Mouse (Mus musculus) spleen, embryonic (tissue): ENCODE data around the gene Bloc1s6.

Experiments
- CTCF ChIA-PET: fragments of 350-600 bp; sonication (Branson Sonifier 250); formaldehyde crosslinking; loops from one replicate; lab custom pipeline; 2022; lab: Charles Lee

The Bloc1s6 gene

GRCm38 (mm10) chr2:122737894-122738830 lies at the start of gene Bloc1s6:
Bloc1s6 (plus strand) TSS chr2:122738503.
- CTCF ChIA-PET: interaction anchor here (0.6 kb wide), 1 partner anchor 1318 kb away, joined by 7 read pairs; no protein-coding TSS in a partner anchor

GRCm38 (mm10) chr2:122697526-122697925 lies 40.8 kb upstream of the Bloc1s6 start:
- CTCF ChIA-PET: interaction anchor here (0.7 kb wide), 1 partner anchor 1262 kb away, joined by 5 read pairs; no protein-coding TSS in a partner anchor

DNA sequence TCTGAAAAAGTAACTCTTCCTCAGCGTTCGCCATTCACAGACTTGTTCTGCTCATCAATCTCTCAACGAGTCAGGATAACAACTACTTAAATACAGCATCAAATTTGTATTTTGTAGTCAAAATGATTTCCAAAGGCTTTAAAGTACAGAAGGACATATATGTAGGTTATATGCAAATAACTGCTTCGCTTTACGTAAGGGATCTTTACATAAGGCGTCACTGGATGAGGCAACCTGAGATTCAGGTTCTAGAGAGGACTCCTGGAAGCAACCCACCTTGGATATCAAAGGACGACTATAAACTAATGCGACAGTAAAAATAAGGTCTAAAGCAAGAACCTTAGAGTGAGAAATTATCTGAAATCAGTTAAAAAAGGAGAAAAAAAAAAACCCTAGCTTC lies 37.3 kb upstream of the Bloc1s6 start:
- CTCF ChIA-PET: no interaction called here

DNA sequence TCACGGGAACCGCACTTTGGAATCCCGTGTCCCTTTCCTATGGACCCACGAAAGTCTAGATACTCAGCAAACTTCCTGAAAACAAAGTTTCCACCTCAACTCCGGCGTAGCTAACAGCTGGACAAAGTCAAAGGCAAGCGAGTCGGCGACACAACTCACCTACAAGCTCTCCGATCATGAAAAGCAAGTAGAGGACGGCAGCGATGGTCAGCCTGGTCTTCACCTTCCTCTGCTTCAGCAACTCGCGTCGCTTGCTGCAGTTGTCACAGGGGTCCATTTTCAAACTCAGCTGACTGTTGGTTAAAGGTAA lies 36.5 kb upstream of the Bloc1s6 start:
- CTCF ChIA-PET: no interaction called here

GRCm38 (mm10) chr2:122702181-122703036 lies 35.9 kb upstream of the Bloc1s6 start, which contains the start of gene Slc30a4:
Slc30a4 (minus strand) TSS chr2:122702663.
- CTCF ChIA-PET: no interaction called here

DNA sequence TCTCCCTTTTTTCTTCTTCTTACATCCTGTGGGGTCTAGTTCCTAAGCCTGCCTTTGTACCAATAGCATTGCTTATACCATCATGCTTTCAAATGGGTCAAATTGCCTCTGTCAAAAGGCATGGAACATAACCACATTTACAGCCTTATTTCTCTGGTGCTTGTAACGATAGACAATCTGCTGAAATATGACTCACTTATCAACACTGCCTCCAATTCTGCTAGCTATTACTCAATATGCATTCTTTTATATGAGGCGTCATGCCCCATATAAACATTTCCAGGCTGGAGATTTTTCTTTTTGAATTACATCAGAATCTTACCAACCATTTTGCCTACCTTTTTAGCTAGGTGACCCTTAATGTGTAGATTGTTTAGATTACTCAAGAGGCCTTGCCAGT lies 33.7 kb upstream of the Bloc1s6 start:
- CTCF ChIA-PET: no interaction called here

DNA sequence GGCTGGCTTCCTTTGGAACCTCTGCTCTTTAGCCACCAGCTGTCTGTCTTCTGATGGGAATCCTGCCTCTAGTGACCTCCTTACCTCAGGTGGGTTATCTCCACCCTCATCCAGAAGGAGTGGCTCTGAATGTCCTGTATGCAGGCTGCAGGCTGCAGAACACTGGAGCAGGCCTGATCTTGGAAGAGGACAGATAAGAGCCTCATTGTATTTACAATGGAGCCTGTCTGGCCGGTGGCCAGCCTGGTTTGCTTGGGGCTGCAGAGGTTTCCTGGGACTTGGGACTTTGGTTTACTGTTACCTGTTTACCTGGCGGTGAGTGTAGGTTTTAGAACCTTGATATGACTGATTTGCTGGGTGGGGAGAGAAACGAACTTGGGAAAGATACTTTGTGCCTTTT lies 30.2 kb upstream of the Bloc1s6 start:
- CTCF ChIA-PET: no interaction called here

- CTCF ChIA-PET: interaction anchor here (0.6 to 0.9 kb wide), 3 partner anchors 81 to 429 kb away, joined by 3 to 7 read pairs (median 4); no protein-coding TSS in a partner anchor
These were observed 29.1 kb upstream of the Bloc1s6 start for GRCm38 (mm10) chr2:122709156-122709555.

- CTCF ChIA-PET: no interaction called here
These were observed 26.4 kb upstream of the Bloc1s6 start for GRCm38 (mm10) chr2:122711911-122712310.

GRCm38 (mm10) chr2:122712848-122713247 lies 25.5 kb upstream of the Bloc1s6 start:
- CTCF ChIA-PET: no interaction called here

DNA sequence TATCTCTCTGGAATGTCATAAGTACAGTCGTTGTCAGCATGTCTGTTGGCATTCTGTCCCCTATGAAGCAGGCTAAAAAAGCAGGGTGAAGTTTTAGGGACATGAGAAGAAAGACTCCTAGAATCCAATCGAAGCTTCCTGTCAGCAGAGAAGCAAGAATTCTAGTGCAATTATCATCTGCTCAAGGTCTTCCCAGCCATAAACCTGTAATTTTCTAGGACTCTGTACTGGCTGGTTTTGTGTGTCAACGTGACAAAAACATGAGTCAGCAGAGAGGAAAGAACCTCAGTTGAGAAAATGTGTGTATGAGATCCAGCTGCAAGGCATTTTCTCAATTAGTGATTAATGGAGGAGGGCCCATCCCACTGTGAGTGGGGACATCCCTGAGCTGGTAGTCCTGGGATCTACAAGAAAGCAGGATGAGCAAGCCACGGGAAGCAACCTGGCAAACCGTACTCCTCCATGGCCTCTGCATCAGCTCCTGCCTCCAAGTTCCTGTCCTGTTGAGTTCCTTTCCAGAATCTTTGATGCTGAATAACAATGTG lies 23.1 kb upstream of the Bloc1s6 start:
- CTCF ChIA-PET: no interaction called here

DNA sequence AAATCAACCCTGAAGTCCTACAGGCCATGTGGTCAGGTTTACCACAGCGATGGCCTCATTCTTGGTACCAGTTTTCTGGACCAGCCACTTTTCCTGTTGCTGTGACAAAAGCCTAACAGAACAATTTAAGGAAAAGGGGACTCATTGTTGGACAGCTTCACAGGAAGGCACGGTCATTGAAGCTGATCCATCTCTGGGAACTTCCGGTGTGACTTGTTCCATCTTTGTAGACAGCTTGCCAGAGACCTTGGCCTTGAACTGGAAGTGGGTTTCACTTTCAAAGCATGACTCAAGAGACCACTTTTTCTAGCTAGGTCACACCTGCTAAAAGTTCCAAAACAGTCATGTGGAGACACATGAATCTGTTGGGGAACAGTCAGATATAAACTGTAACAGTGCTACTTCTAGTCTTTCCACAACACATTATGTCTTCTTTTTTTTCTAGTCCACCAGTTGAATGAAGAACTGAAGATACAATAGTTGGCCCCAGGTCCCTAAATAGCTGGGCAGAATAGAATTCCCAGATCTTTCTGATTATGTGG lies 21.9 kb upstream of the Bloc1s6 start:
- CTCF ChIA-PET: no interaction called here

DNA sequence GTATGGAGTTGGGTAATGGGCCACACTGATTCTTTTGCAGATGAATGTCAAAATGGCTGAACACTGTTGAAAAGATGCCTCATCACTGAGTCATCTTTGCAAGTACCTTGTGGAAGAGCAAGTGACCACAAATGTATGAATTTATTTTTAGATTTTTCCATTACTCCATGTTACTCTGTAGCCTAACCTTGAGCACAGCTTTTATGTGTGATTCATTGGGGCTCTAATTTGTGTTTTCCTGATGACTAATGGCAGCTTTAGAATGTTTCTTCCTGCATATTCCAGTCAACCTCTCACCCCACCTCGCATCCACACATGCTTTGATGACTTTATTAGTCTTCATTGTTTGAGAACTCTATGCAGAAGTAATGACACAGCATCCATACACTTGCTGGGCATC lies 19.1 kb upstream of the Bloc1s6 start:
- CTCF ChIA-PET: no interaction called here

DNA sequence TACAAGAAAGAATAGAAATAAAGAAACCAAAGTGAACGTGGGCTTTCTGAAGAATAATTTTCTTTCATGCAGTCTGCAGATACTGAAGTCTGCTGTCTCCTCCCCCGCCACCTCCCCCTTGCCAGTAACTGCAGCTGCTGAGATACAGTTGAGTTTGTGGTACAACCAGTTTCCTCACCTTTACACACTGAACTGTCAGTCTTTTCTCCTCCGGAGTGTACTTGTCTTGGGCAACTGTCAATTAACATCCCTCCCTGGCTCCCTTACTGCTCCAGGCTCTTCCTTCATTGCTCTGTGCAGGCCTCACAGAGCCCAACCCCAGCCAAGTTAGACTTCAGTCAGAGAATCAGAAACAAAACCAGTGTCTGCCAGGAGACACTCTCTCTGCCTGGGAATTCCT lies 17.7 kb upstream of the Bloc1s6 start:
- CTCF ChIA-PET: no interaction called here

- CTCF ChIA-PET: no interaction called here
These were observed 12.7 kb upstream of the Bloc1s6 start for GRCm38 (mm10) chr2:122725604-122726003.

DNA sequence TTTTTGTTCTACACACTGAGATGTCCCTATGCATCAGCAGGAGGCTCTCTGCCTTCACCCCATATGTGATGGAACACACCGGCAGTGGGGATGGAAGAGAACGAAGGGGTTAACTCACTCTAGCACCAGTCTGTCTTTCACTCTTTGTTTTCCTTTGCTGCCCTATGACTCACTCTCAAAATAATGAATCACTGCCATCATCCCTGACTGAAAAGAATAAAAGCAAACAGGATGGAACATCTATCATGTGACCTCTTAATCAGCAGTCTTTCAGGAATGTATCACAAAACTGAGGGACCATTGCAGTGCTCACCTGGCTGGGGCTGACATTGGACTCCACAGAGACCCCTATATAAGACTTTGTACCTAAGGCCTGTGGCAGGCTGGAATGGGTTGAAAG lies 6.8 kb upstream of the Bloc1s6 start:
- CTCF ChIA-PET: no interaction called here

DNA sequence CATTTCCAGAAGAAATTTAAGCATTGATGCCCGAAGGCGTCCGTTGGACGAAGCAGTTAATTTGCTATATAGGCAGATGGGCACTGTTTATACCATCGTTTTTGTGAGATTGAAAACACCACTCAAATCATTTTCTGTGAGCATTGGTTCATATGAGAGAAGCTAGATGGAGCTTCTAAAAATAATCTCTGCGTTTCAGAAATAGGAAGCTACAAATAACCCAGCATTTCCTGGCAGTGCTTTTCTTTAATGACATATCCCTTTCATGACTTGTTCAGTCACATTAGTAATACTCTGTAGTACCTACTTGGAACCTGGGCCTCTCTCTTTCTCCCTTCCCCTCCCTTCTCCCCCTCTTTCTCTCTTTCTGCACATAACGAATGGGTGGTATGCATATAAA lies 720 bp downstream of the Bloc1s6 start:
- CTCF ChIA-PET: no interaction called here

DNA sequence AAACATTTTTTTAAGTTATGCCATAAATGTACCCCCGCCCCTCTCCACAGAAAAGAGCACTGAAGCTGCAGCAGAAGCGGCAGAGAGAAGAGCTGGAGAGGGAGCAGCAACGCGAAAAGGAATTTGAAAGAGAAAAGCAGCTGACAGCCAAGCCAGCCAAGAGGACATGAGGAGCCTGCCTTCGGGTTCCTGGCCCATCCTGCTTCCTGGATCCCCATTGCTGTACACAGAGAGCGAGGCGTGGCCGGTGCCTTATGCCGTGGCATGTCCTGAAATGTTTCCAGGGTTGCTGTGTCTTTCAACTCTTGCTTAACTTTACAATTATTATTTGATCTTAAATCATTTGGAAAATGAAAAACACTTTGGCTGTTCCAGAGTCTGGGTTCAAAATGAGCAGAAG lies 8.2 kb downstream of the Bloc1s6 start:
- CTCF ChIA-PET: no interaction called here

DNA sequence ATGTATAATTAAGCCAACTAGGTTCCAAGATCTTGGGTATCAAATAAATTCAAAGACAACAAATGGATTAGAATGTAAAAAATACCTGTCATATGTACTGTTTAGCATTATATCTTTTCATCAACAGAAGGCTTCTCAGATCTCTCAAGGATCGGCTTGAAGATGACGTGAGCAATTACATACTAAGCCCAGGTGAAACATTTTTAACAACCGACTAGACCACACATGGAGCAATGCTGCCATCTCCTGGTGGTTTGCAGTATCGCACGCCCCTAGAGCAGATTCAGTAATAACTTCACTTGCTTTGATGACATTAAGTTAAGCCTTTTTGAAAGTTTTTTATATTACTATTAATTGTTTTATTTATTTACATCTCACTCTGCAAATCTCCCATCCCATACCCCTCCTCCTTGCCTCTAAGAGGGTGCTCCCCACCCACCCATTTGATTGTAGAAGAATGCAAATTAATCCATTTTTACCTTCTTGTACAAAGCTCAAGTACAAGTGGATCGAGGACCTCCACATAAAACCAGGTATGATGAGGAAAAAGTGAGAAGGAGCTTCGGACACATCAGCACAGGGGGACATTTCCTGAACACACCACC lies 15.5 kb downstream of the Bloc1s6 start:
- CTCF ChIA-PET: interaction anchor here (0.6 kb wide), 1 partner anchor 399 kb away, joined by 11 read pairs; no protein-coding TSS in a partner anchor

DNA sequence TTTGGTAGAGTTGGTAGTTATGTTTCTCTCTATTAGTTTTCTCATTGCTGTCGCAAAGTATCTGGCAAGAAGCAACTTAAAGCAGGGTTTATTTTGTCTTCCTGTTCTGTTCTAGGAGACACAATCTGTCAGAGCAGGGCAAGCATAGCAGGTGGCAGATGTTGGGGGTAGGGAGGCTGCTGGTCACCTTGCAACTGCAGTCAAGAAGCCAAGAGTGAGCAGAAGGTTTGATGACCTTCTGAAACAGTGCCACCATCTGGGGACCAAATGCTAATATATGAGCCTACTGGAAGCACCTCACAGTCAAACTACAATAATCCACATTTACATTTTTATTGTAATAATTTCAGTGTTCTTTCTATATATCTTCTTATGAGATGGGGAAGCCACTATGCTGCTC lies 21.5 kb downstream of the Bloc1s6 start:
- CTCF ChIA-PET: no interaction called here

DNA sequence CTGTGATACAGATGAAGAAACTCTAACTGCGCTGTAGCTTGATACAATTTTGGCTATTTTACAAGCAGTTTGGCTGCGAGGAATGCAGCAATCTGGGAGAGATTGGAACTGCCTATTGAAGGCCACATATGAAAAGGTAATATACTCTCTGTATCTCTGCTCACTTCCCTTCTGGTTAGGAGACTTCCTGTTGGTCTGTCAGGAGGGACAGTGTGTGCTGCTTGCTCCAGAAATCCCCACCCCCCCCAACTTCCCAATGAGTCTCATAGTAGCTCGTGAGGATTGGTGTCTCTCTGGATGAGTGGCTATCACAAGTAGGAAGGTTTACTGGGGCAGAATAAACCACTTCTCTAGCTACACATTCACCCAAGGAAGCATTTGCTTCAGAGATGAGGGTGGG lies 24.7 kb downstream of the Bloc1s6 start:
- CTCF ChIA-PET: no interaction called here
